Mouse (Mus musculus) spleen, adult 2 months (tissue): ENCODE measurements around the gene Hint1.

Experiments
- CTCF ChIP-seq: fragments of 200-500 bp; IDR thresholded peaks from 2 replicates; pipeline ENCODE4 v1.5.1; 2011; ENCODE audit warnings: mild to moderate bottlenecking, inconsistent platforms; ENCODE audit not compliant: insufficient read depth, insufficient read length, insufficient replicate concordance; ENCODE audit errors: extremely low read depth
- POLR2A ChIP-seq: fragments of 200-500 bp; IDR thresholded peaks from 2 replicates; pipeline ENCODE4 v1.6.1; 2011; ENCODE audit warnings: low read depth, low read length, inconsistent platforms

- TF ChIP-seq POLR2A (no peak; the same call in 1 of the 2 replicates), CTCF (no peak)
Measured at GRCm38 (mm10) chr11:54844424-54844823, 21.8 kb upstream of the Hint1 start.
